7 mouse cellular contexts compared by ENCODE assay signal in genomic region chr17:27826908-27827383, GRCm38 (mm10). TPM values are rescaled to one million over a fixed set of nuclear protein-coding genes. Genes with fewer than 3 reads are reported as not detected.
DNase-seq lines count a peak whose midpoint lies in the region; ATAC-seq lines count a peak whose summit lies in the region.

No protein-coding gene starts in this region.

- peak overlapping the region; percentile 71 for H3K27ac ChIP-seq in heart, embryonic 15.5 days
- H3K27ac ChIP-seq in limb, embryonic 11.5 days (replicated peaks; ENCODE audit: low read depth, low read length) = no peak overlapping the region
- H3K27ac ChIP-seq in midbrain, embryonic 13.5 days = 0 out of 2 replicates have a peak overlapping the region, but pooled peaks have one; percentile 5

- H3K4me2 ChIP-seq in heart, embryonic 15.5 days = peak overlapping the region; percentile 72
- H3K4me2 ChIP-seq in limb, embryonic 11.5 days (ENCODE audit: low read depth, severe bottlenecking) = peak overlapping the region; percentile 48
- peak overlapping the region; percentile 45 for H3K4me2 ChIP-seq in midbrain, embryonic 13.5 days (replicated peaks)

- H3K4me3 ChIP-seq in heart, embryonic 15.5 days = peak overlapping the region; percentile 49
- H3K4me3 ChIP-seq in limb, embryonic 11.5 days (ENCODE audit: low read depth, low read length) = peak overlapping the region; percentile 16; the same call in 1 of the 2 replicates
- H3K4me3 ChIP-seq in midbrain, embryonic 13.5 days (replicated peaks) = peak overlapping the region; percentile 24

- peak; percentile 79 for DNase-seq in MN1 (ENCODE audit: low spot score)
- peak; percentile 66 for DNase-seq in embryo, embryonic 9.5 days (ENCODE audit: extremely low spot score)
- DNase-seq in limb, embryonic 11.5 days (ENCODE audit: low spot score) = peak; percentile 49
- DNase-seq in testis, postnatal 10 days (ENCODE audit: low spot score) = peak; percentile 73
- DNase-seq in cerebellum, postnatal 25 days = no peak

- no peaks in the 10 kb centered on the region for H3K9me3 ChIP-seq in heart, embryonic 15.5 days (replicated peaks)
- H3K9me3 ChIP-seq in limb, embryonic 11.5 days (ENCODE audit: control insufficient read depth, low read length) = no peaks in the 10 kb centered on the region
- no peaks in the 10 kb centered on the region for H3K9me3 ChIP-seq in midbrain, embryonic 13.5 days

- H3K4me1 ChIP-seq in heart, embryonic 15.5 days (replicated peaks) = peaks cover 12% of the 10 kb centered on the region
- peaks cover 6% of the 10 kb centered on the region; the same call in 1 of the 2 replicates for H3K4me1 ChIP-seq in limb, embryonic 11.5 days (ENCODE audit: control insufficient read depth, insufficient read depth, low read length)
- H3K4me1 ChIP-seq in midbrain, embryonic 13.5 days (replicated peaks) = peaks cover 12% of the 10 kb centered on the region

- ATAC-seq in heart, embryonic 15.5 days (replicated peaks; ENCODE audit: insufficient number of reproducible peaks, insufficient read depth, low FRiP score, low read depth) = 0 out of 2 replicates have a peak, but pooled peaks have one; percentile 25
- no peak for ATAC-seq in limb, embryonic 11.5 days (ENCODE audit: insufficient number of reproducible peaks, low FRiP score, low TSS enrichment, low read depth)
- no peak for ATAC-seq in midbrain, embryonic 13.5 days

- H3K27me3 ChIP-seq in heart, embryonic 15.5 days = no peaks in the 10 kb centered on the region
- H3K27me3 ChIP-seq in limb, embryonic 11.5 days (ENCODE audit: control insufficient read depth, insufficient read depth, low read length) = no peaks in the 10 kb centered on the region
- H3K27me3 ChIP-seq in midbrain, embryonic 13.5 days = no peaks in the 10 kb centered on the region

- H3K36me3 ChIP-seq in heart, embryonic 15.5 days = no peaks in the 10 kb centered on the region
- H3K36me3 ChIP-seq in limb, embryonic 11.5 days (ENCODE audit: control insufficient read depth, insufficient read depth, low read length) = no peaks in the 10 kb centered on the region
- H3K36me3 ChIP-seq in midbrain, embryonic 13.5 days = no peaks in the 10 kb centered on the region

- WGBS in heart, embryonic 15.5 days = 4% methylated on average over 8 of the region's 9 CpGs
- WGBS in limb, embryonic 11.5 days = under 1% methylated on average over 8 of the region's 9 CpGs
- 1% methylated on average over 9 of the region's 9 CpGs for WGBS in midbrain, embryonic 13.5 days

- 0 out of 2 replicates have a peak overlapping the region, but pooled peaks have one; percentile 48 for H3K9ac ChIP-seq in heart, embryonic 15.5 days
- H3K9ac ChIP-seq in limb, embryonic 11.5 days (ENCODE audit: low read length) = 0 out of 2 replicates have a peak overlapping the region, but pooled peaks have one; percentile 30
- no peak overlapping the region for H3K9ac ChIP-seq in midbrain, embryonic 13.5 days (replicated peaks)

RNA-seq across cellular contexts. Expression of gene D17Wsu92e, which starts 6.5 kb away (rescaled TPM):
- 11.9 and 14.1 TPM in 2 replicates for polyA plus RNA-seq in heart, embryonic 15.5 days (2015; fragmentation: Nextera tagmentation; extraction: Ambion mirVana)
- polyA plus RNA-seq in limb, embryonic 11.5 days (2014; fragmentation: Nextera tagmentation; extraction: Ambion mirVana) = 16.7 and 17.6 TPM in 2 replicates
- 9.6 and 9.7 TPM in 2 replicates for polyA plus RNA-seq in midbrain, embryonic 13.5 days (2015; fragmentation: Nextera tagmentation; extraction: Ambion mirVana)

RNA-seq across cellular contexts. Expression of gene Snrpc, which starts 11.0 kb away (rescaled TPM):
- 186 and 202 TPM in 2 replicates for polyA plus RNA-seq in heart, embryonic 15.5 days (2015; fragmentation: Nextera tagmentation; extraction: Ambion mirVana)
- polyA plus RNA-seq in limb, embryonic 11.5 days (2014; fragmentation: Nextera tagmentation; extraction: Ambion mirVana) = 415 and 425 TPM in 2 replicates
- polyA plus RNA-seq in midbrain, embryonic 13.5 days (2015; fragmentation: Nextera tagmentation; extraction: Ambion mirVana) = 304 and 309 TPM in 2 replicates

RNA-seq across cellular contexts. Expression of gene Uhrf1bp1, which starts 29.3 kb away (rescaled TPM):
- 3.0 and 3.8 TPM in 2 replicates for polyA plus RNA-seq in heart, embryonic 15.5 days (2015; fragmentation: Nextera tagmentation; extraction: Ambion mirVana)
- 8.2 and 8.5 TPM in 2 replicates for polyA plus RNA-seq in limb, embryonic 11.5 days (2014; fragmentation: Nextera tagmentation; extraction: Ambion mirVana)
- polyA plus RNA-seq in midbrain, embryonic 13.5 days (2015; fragmentation: Nextera tagmentation; extraction: Ambion mirVana) = 6.6 and 7.3 TPM in 2 replicates

Comparison
In these comparisons a context has a peak if more than half of its experiments do, and no peak if none do; other contexts are left out.
1. DNase-seq: peak in MN1 (single experiment), embryo, embryonic 9.5 days (single experiment), limb, embryonic 11.5 days (single experiment) and testis, postnatal 10 days (single experiment); none in cerebellum, postnatal 25 days (0 of 2).
2. Peak in every context shown above with its lines, with median percentiles within 50 percentile points of each other: H3K4me2 ChIP-seq and H3K4me3 ChIP-seq.